23 mouse cellular contexts compared by ENCODE assay signal in genomic region chr9:42757012-42757640, GRCm38 (mm10).
DNase-seq lines count a peak whose midpoint lies in the region; ATAC-seq lines count a peak whose summit lies in the region.
"Had no signal": no experiment of that assay in that cellular context is flagged by ENCODE, and none has a peak within 500 bp of the region (broad histone marks: within the 10 kb centered on the region; RNA-seq: fewer than 3 reads in every experiment).

No protein-coding gene starts in this region.

- WGBS in midbrain, embryonic 11.5 days: 80% methylated on average over 3 of the region's 3 CpGs
- WGBS in midbrain, embryonic 13.5 days: 74% methylated on average over 3 of the region's 3 CpGs
- WGBS in limb, embryonic 10.5 days: 74% methylated on average over 3 of the region's 3 CpGs

- H3K27me3 ChIP-seq in midbrain, embryonic 11.5 days (ENCODE audit: control insufficient read depth, insufficient read depth, low read length): no peaks in the 10 kb centered on the region
- no peaks in the 10 kb centered on the region for H3K27me3 ChIP-seq in midbrain, embryonic 13.5 days
- 0 out of 2 replicates have a peak, but pooled peaks cover 3% of the 10 kb centered on the region for H3K27me3 ChIP-seq in limb, embryonic 10.5 days (ENCODE audit: low read depth, poor library complexity, severe bottlenecking)
- H3K27me3 ChIP-seq: embryonic facial prominence, embryonic 15.5 days had no signal

- H3K9me3 ChIP-seq in midbrain, embryonic 11.5 days (ENCODE audit: control insufficient read depth, low read length): no peaks in the 10 kb centered on the region
- no peaks in the 10 kb centered on the region for H3K9me3 ChIP-seq in midbrain, embryonic 13.5 days
- H3K9me3 ChIP-seq in limb, embryonic 10.5 days (replicated peaks): no peaks in the 10 kb centered on the region
- H3K9me3 ChIP-seq: embryonic facial prominence, embryonic 15.5 days; forebrain, embryonic 10.5 days; heart, embryonic 15.5 days; hindbrain, embryonic 10.5 days had no signal

- DNase-seq in adrenal gland, postnatal 10 days: peak; percentile 66
- no peak for DNase-seq in adrenal gland, postnatal 4 days (ENCODE audit: low spot score in 2 of 2)
- peak; percentile 26 for DNase-seq in midbrain, embryonic 11.5 days (ENCODE audit: low spot score, missing footprints)
- DNase-seq in adrenal gland, postnatal 14 days: peak; percentile 62
- DNase-seq in limb, embryonic 10.5 days (ENCODE audit: low spot score): no peak
- DNase-seq in gastrocnemius, postnatal 4 days (ENCODE audit: low spot score in 2 of 2): no peak
- DNase-seq: cerebellum, adult 18-20 months; cerebellum, adult 9-11 months; cerebellum, postnatal 36 days; gastrocnemius, adult 2 months; heart, adult 2 months; heart, postnatal 14 days; kidney, adult 11 months had no signal

- H3K4me1 ChIP-seq in midbrain, embryonic 11.5 days (ENCODE audit: control insufficient read depth, insufficient read depth, low read length): no peaks in the 10 kb centered on the region
- H3K4me1 ChIP-seq in midbrain, embryonic 13.5 days (replicated peaks): peaks cover 2% of the 10 kb centered on the region
- peaks cover 57% of the 10 kb centered on the region for H3K4me1 ChIP-seq in limb, embryonic 10.5 days
- H3K4me1 ChIP-seq: heart, embryonic 15.5 days had no signal

- H3K4me2 ChIP-seq in midbrain, embryonic 11.5 days: no peak overlapping the region
- H3K4me2 ChIP-seq in midbrain, embryonic 13.5 days (replicated peaks): no peak overlapping the region
- H3K4me2 ChIP-seq: embryonic facial prominence, embryonic 15.5 days; heart, embryonic 11.5 days; heart, embryonic 15.5 days; hindbrain, embryonic 14.5 days had no signal

- H3K36me3 ChIP-seq in midbrain, embryonic 11.5 days (ENCODE audit: control insufficient read depth, insufficient read depth, low read length): no peaks in the 10 kb centered on the region
- no peaks in the 10 kb centered on the region for H3K36me3 ChIP-seq in midbrain, embryonic 13.5 days
- no peaks in the 10 kb centered on the region for H3K36me3 ChIP-seq in limb, embryonic 10.5 days
- H3K36me3 ChIP-seq: embryonic facial prominence, embryonic 15.5 days; forebrain, embryonic 10.5 days; heart, embryonic 15.5 days; hindbrain, embryonic 10.5 days had no signal

- ATAC-seq in midbrain, embryonic 11.5 days (ENCODE audit: low FRiP score): no peak
- no peak for ATAC-seq in midbrain, embryonic 13.5 days
- ATAC-seq: forebrain, embryonic 14.5 days; Patski had no signal

- no peak overlapping the region for H3K9ac ChIP-seq in midbrain, embryonic 11.5 days (ENCODE audit: low read length)
- H3K9ac ChIP-seq in midbrain, embryonic 13.5 days (replicated peaks): no peak overlapping the region
- H3K9ac ChIP-seq: embryonic facial prominence, embryonic 15.5 days; heart, embryonic 15.5 days; hindbrain, embryonic 14.5 days had no signal

- no peak overlapping the region for H3K4me3 ChIP-seq in midbrain, embryonic 11.5 days (ENCODE audit: low read depth, low read length)
- no peak overlapping the region for H3K4me3 ChIP-seq in midbrain, embryonic 13.5 days (replicated peaks)
- H3K4me3 ChIP-seq in limb, embryonic 10.5 days: no peak overlapping the region
- H3K4me3 ChIP-seq: embryonic facial prominence, embryonic 15.5 days; erythroblast, embryonic 14.5 days; forebrain, embryonic 10.5 days; gastrocnemius, adult 2 months; heart, adult 2 months; heart, embryonic 15.5 days; hindbrain, embryonic 10.5 days had no signal

- H3K27ac ChIP-seq in midbrain, embryonic 11.5 days (ENCODE audit: low read depth, low read length): no peak overlapping the region
- no peak overlapping the region for H3K27ac ChIP-seq in midbrain, embryonic 13.5 days
- 0 out of 2 replicates have a peak overlapping the region, but pooled peaks have one; percentile 3 for H3K27ac ChIP-seq in limb, embryonic 10.5 days
- H3K27ac ChIP-seq: embryonic facial prominence, embryonic 15.5 days; forebrain, embryonic 10.5 days; gastrocnemius, adult 2 months; heart, adult 2 months; heart, embryonic 15.5 days; hindbrain, embryonic 10.5 days; hindbrain, embryonic 14.5 days had no signal

Comparison
In these comparisons a context has a peak if more than half of its experiments do, and no peak if none do; other contexts are left out.
1. DNase-seq: peak in adrenal gland, postnatal 10 days (single experiment), midbrain, embryonic 11.5 days (single experiment) and adrenal gland, postnatal 14 days (single experiment); none in adrenal gland, postnatal 4 days (0 of 2), limb, embryonic 10.5 days (single experiment) and gastrocnemius, postnatal 4 days (0 of 2).